Mouse (Mus musculus) layer of hippocampus, postnatal 10 days (tissue): ENCODE results near the gene Rftn1. TPM values are rescaled to one million over a fixed set of nuclear protein-coding genes. Genes with fewer than 3 reads are reported as not detected.

Experiments used
- DNase-seq, 2 experiments: peaks; one replicate each; pipeline ENCODE4 v3.0.0; 2021; ENCODE audit warnings: low spot score in 2 of 2
- total RNA-seq, 2 experiments: library from RNA; stranded (reverse); gene quantifications; 2 replicates each; pipeline ENCODE4 v1.2.3; 2021

Rftn1 gene
- total RNA-seq, 2 experiments from 2014 or later = 22.1 to 23.2 TPM

DNA sequence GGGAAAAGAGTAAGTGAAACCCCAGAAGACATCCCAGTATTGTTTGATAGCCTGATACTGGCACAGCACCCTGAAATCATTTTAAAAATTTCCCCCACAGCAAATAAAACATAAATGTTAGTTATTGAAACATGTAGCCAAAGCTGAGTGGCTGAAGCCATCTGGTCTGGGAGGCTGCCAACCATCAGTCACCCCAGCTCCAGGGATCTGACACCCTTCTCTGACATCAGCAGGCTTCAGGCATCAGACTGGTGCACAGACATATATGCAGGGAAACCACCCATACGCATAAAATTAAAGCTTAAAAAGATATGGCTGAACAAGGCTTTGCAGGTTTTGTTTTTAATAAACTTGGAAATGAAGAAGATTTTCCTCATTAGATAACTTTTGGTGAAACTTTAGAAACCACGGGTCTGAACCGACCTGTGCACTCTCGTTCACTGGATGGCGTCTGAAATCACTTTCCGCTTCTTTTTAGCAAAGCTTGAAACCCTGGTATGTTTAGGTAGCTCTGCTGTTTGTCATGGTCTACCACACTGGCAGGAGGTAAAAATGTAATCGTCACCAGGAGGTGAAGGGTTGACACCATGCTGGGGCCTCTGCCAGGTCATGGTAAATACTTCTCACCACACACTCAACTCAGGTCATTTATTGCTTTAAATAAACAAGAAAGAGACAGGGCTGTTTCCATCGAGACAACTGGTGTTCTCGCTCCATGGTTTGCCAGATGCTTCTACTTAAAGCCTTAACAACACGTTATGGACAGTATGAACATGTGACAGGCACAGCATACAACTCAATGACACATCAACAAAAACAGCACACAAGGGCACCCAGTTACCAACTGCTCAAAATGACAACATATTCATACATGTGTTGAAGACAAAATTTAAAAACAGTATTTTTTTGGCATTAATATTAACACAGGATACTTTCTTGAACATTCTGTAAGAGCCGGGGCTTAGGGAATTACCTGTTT, 197.6 kb downstream of the Rftn1 start:
- DNase-seq = no peak

DNA sequence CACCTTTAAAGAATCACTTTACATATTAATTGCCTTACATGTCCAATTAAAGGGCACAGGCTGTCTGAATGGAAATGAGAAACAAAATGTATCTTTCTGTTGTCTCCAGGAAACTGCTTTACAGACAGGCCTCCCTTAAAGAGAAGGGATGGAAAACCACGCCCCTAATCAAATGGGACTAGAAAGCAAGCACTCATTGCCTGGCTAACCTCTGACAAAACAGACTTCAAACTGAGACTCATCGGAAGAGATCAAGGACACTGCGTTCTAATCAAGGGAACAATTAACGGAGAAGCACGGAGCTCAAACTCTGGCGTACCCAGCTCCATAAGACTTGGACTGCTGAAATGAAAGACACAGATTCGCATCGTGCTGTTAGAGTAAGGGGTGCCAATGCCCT, 200.9 kb downstream of the Rftn1 start:
- DNase-seq = no peak

- DNase-seq = no peak
These were observed 203.4 kb downstream of the Rftn1 start for GRCm38 (mm10) chr17:49987095-49987494.

GRCm38 (mm10) chr17:49983478-49983877, 207.0 kb downstream of the Rftn1 start:
- DNase-seq = no peak

DNA sequence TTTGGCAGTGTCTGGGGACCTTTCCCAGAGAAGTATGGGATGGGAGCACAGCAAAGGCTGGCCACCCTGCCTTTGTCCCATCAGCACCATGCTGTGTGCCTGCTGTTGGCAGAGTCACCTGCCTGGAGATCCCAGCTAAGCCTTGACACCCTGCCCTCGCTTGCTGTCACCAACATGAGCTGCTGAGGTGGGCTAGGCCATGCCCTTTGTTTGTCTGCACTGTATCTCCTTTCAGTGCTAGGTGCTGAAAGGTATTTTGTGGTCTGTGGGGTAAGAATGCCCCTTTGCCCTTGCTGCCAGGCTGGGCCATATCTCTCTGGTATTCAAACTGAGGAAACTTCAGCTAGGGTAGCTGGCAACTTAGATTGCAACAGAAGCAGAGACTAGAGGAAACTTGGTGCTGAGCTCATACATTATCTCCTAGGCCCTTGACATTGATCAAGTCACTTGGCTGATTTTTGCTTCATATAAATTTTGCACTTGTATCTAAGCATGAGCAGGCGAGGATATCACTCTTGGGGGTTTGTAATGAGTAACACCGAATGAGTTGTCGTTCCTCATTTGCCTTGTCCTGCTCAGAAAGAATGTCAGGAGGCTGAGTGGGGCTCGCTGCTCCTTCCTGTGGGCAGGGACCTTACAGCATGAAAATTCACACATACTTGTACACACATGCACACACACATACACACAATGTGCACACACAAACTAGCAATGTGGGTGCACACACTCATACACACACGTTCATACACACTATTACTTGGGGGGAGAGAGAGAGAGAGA, 207.7 kb downstream of the Rftn1 start:
- DNase-seq = no peak

- no peak for DNase-seq
These were observed 208.9 kb downstream of the Rftn1 start for GRCm38 (mm10) chr17:49981591-49981990.

GRCm38 (mm10) chr17:49979761-49980285, 210.7 kb downstream of the Rftn1 start:
- DNase-seq = no peak

GRCm38 (mm10) chr17:49977424-49977790, 213.1 kb downstream of the Rftn1 start:
- DNase-seq = no peak

DNA sequence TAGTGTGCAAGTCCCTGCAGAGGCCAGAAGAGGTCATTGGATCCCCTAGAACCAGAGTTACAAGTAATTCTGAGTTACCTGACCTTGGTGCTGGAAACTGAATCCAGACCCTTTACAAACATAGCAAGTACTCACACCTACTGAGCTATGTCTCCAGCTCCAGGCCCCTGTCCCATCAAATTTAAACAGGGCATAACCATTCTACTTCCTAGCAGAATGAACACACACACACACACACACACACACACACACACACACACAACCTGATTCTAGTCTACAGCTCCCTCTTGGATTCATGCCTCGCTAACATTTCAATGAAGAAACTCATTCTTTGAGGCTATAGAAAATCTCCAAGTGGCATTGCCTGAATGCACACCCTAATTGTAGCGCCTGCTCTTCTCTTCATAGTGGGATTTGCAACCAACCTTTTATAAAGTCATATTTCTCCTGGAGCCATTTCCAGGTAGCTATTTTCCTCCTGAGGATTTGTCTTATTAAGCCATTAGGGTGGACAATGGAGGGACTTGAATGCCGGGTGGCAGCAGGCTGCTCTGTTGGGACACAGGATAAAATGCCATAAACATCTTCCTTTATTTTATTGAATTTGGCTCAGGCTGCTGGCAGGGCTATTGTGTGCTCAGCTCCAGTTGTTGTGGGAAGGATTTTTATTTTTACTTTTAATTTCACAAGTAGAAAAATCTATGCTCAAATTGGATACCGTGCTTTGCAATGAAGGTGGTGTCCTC, 213.6 kb downstream of the Rftn1 start:
- DNase-seq = no peak

- no peak for DNase-seq
These were observed 215.0 kb downstream of the Rftn1 start for GRCm38 (mm10) chr17:49975481-49975880.

DNA sequence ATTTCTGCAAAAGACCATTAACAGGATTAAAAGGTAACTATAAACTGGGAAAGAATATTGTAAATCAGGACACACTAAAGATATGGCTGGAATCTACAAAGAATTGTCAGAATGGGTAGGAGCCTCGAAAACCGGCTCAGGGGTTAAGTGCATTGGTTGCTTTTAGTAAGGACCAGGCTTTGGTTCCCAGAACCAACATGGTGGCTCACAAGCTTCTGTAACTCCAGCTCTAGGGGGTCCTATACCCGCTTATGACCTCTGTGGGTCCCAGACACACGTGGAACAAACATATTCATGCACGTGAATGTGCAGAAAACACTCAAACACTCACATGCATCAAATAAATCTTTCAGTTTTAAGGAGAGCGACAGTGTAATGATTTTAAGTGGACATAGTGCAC, 215.5 kb downstream of the Rftn1 start:
- no peak for DNase-seq

DNA sequence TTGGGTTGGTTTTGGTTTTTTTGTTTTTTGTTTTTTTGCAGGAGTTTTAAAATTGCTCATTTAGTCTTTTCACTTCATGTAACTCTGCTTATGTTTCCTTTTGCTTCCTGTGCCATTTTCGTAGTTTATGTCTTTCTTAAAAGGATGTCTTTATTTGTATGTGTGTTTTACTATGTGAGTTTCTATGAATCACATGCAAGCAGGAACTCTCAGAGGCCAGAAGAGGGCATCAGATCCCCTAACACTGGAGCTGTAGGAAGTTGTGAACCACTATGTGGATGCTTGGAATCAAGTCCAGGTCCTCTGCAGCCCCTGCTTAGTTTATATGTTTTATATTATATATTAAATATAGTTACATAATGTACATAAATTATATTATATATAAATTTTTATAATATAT, 218.3 kb downstream of the Rftn1 start:
- no peak for DNase-seq

DNA sequence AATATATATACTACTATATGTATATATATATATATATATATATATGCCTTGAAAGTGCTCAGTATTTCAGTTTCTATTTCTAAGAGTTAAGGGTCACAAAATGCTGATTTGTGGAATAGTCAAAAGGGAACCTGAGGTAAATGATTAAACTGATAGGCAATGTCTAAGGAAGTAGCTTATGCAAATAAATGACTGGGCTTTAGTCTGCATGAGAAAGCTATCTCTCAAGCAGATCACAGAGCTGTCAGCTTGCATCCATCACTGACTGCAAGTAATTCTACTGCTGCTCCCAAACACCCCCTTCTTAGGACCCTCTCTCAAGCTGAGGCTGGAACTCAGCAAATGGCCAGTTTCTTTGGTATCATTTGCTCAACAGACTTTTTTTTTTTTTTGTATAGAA, 219.4 kb downstream of the Rftn1 start:
- DNase-seq = no peak

GRCm38 (mm10) chr17:49968467-49969207, 221.8 kb downstream of the Rftn1 start:
- peak; percentile 71 to 75 for DNase-seq

DNA sequence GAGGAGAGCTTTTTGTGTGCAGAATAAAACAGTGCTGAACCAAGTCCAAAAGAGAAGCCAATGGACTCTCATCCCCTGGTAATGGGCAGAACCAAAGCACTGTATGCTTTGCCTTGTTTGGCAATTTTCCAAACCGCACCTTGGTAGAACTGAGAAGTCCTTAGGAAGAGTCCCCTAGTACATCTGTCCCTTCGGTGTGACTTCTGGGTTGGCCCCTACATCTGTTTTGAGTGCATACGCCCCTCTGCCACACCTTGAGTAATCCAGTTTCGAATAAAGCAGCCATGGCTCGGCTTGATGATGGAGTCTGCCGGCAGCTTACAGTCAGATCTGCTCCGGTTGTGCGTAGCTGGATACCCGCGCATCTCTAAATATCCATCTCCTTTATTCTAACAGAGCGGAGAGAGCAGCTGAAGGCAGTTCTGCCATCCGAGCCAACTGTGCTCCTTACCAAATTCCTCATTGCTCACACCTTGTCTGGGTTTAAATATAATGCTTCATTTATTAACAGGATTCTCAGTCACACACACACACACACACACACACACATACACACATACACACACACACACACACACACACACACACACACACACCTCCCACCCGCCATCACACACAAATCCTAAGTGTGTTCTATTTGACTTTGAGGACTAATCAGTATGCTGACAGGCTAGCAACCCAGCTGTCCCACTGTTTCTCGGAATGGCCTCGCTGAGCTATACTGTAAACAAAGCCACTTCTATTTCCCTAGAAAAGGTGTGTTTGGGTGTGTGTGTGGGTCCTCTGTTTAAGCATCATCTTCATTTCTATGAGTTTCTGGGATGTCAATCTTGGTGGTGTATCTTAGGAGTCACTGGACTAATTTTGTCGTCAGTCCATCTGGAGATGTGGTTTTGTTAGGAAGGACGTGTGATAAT, 224.4 kb downstream of the Rftn1 start:
- DNase-seq = no peak

GRCm38 (mm10) chr17:49965035-49965434, 225.4 kb downstream of the Rftn1 start:
- no peak for DNase-seq

DNA sequence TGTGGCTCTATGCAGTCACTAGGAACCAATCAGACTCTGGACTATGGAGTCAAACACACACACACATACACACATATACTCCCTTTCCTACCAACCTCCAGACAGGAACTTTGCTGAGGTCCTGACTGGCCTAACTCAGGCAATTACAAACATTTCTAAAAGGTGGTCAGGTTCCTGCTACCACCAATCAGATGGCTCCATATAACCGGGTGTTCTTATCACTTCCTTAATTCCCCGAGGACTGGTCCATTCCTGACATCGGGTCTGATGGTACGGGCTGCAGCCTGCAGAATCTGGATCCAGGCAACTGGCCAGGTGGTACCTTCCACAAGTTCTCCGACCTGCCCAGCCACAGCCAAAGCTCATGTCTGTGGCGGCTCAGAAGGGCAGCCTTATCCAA, 226.0 kb downstream of the Rftn1 start:
- DNase-seq = no peak

GRCm38 (mm10) chr17:49959021-49959420, 231.5 kb downstream of the Rftn1 start:
- no peak for DNase-seq

- peak in 1 of 2 experiments; percentile 39 for DNase-seq
These were observed 238.4 kb downstream of the Rftn1 start for GRCm38 (mm10) chr17:49951856-49952607.
